Mouse (Mus musculus): Measurements from ENCODE around the gene Ldlrad3.

Ldlrad3 gene

GRCm38 (mm10) chr2:102002974-102003775, 183.0 kb downstream of the Ldlrad3 start:
- no peak for DNase-seq (ENCODE audit: low read depth, low spot score)

DNA sequence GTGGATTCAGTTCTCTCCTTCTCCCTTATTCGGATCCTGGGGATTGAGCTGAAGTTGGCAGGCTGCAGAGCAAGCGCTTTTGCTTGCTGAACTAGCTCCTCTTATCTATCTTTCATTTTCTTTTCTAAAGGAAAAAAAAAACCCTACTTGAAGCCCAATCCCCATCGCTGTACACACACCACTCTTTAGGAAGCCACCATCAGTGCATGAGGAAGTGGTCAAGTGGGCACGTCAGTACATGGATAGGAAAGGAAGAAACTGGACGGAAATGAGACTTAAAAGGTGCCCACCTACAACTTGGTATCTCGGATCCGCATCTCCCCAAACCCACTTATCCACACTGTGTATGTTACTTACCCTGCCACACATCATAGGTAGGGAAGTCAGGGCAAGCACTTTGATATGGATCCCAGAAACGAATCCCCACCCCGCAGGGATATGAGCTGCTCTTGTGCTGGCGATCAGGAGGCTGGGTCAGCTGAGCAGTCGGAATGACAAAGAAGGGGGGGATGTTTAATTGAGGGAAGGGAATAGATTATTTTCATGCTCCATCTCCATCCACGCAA, 183.7 kb downstream of the Ldlrad3 start:
- DNase-seq (ENCODE audit: low read depth, low spot score), result no peak

- DNase-seq (ENCODE audit: low read depth, low spot score), result peak; percentile 68
Measured at GRCm38 (mm10) chr2:102001661-102002060, 184.5 kb downstream of the Ldlrad3 start.

DNA sequence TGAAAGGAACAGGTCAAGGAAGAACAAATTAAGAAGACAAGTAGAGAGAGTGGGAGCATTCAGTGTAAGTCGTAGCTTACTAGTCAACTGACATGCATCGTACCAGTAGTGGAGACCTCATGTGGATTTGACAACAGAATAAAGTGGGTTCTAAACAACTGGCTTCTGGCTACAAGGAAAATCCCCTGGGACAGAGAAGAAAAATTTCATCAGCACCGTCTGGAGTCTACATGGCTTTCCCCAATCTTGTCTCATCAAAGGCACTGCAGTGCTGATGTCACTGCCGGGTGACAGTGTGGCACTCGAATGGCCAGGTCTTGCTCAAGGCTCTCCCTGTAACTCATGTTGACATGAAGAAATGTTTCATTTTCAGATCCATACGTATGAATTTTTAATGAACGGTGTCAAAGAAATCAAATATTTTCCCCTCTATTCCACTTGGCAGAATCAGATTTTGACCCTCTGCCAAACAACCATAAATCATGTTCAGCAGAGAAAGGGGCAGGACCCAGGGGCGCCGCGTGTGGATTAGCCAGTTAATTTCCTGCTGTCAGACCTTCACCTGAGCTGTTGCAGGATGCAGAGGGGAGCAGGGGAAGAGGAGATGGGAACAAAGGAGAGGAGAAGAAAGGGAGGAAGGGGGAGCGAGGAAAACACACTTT, 187.1 kb downstream of the Ldlrad3 start:
- peak; percentile 37 for DNase-seq (ENCODE audit: low read depth, low spot score)

DNA sequence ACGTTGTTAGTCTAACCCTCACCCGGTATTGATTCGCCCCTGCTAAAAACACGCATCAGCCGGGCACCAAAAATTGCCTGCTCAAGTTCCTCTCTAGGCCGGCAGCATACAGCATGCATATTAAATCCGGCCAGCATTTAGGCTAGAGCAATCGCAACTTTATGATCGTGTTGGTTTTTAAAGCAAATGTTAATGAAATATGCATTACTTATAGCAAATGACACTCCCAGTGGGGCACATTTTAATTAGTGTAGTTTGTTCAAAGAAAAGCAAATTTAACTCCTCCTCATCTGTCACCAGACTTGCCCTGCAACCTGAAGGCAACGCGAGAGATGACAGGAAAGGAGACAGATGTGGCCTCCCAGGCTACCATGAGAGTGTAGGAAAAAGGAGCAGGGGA, 189.2 kb downstream of the Ldlrad3 start:
- DNase-seq (ENCODE audit: low read depth, low spot score), result no peak

GRCm38 (mm10) chr2:101992574-101993310, 193.4 kb downstream of the Ldlrad3 start:
- DNase-seq (ENCODE audit: low read depth, low spot score), result peak; percentile 68

- DNase-seq (ENCODE audit: low read depth, low spot score), result no peak
Measured at GRCm38 (mm10) chr2:101991726-101992125, 194.5 kb downstream of the Ldlrad3 start.

DNA sequence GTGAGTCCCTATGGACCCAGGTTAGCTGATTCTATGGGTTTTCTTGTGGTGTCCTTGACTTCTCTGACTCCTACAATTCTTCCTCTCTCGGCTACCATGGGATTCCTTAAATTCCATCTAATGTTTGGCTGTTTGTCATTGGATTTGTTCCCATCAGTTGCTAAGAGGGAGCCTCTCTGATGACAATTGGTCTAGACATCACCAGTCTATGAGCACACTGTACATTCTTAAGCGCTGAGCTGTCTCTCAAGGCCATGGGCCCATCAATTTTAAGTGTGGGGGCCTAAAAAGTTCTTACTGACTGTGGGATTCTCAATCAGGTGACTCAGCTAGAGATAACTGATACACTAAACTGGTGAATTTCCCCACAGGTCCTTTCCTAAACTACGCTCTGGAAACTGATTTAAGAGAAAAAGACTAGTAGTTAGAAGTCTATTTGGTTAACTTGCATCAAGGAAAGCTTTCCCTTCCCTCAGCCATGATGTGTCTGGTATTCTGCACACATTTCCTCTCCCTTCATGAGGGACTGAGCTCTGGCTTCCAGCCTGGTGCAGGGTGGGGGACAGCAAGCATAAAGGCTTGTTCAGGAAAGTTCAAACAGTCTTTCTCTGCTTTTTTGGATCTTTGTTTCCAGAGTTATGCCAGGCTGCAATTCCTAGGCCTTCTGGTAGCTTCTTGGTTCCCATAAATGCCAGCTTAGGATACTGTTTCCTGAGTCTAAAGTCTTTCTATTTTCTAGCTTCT, 199.7 kb downstream of the Ldlrad3 start:
- DNase-seq (ENCODE audit: low read depth, low spot score), result peak; percentile 97

- peak; percentile 93 for DNase-seq (ENCODE audit: low read depth, low spot score)
Measured at GRCm38 (mm10) chr2:101983853-101984543, 202.2 kb downstream of the Ldlrad3 start.

- DNase-seq (ENCODE audit: low read depth, low spot score), result peak; percentile 58
Measured at GRCm38 (mm10) chr2:101983082-101983852, 202.9 kb downstream of the Ldlrad3 start.

- DNase-seq (ENCODE audit: low read depth, low spot score), result peak; percentile 14
Measured at GRCm38 (mm10) chr2:101981964-101982498, 204.2 kb downstream of the Ldlrad3 start.

GRCm38 (mm10) chr2:101981211-101981610, 205.0 kb downstream of the Ldlrad3 start:
- no peak for DNase-seq (ENCODE audit: low read depth, low spot score)

DNA sequence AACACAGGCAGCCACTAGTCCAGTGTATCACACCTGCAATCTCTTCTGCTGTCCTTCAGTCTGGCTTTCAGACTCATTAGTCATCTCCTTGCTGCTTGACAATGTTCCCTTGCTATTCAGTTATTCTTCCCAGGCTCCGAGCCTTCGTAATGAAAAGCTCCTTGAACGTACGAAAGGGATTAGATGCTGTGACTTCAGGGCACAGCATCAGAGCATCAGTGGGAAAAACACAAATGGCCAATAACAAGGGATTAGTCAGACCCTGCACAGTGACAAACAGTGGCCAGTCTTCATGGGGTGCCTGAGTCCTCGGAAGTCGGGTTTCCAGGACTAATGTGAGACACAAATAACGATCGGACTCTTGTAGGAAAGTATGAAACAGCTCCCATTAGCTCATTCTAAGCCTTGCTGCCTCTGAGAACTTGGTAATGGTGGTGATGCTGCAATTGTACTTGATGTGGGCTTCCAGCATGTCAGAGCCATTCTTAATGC, 205.7 kb downstream of the Ldlrad3 start:
- DNase-seq (ENCODE audit: low read depth, low spot score), result no peak

GRCm38 (mm10) chr2:101978534-101979525, 207.4 kb downstream of the Ldlrad3 start:
- DNase-seq (ENCODE audit: low read depth, low spot score), result no peak

DNA sequence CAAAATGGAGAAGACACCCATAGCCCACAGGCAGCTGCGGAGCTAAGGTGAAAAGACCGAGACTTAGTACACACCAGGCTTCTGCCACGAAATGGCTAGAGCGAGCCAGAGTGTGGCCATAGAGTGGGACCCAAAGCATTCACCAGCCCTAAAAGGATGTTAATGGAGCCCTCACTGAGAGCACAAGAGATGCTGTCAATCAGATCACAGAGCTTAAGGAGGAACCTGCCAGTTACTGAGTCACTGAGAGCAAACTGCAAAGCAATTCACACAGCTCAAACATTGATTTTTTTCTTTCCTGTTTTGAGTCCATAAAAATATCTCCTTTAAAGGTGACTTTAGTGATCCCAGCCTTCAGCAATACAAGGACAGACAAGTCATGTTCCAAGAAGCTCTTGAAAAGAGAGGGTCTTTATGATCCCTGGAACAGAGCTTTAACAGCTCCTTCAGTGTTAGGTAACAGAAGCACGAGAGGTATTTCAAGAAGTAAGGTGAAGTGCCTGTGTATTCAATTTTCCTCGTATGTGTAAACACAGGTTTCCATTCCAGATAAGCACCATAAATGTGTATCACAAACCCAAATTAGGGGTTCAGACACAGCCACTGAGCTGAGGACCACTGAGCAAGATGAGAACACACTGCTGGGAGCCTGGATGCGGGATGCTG, 209.7 kb downstream of the Ldlrad3 start:
- DNase-seq (ENCODE audit: low read depth, low spot score), result no peak

DNA sequence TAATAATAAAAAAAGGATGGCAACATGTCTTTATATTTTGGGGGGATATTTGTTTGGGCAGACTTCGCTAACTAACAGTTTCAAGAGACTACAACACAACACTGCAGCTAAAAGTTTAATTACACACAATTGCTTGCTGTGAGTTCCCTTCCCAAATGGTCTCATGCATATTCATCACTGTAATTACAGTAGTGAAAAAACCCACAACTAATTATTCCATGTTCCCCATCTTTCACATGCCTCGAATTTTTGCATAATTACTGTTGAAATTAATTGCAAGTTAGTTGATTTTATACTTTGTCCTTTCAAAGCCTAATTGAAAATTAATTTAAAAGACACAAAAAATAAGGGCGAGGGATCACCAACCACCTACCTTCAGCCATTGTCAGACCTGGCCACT, 212.4 kb downstream of the Ldlrad3 start:
- DNase-seq (ENCODE audit: low read depth, low spot score), result no peak

DNA sequence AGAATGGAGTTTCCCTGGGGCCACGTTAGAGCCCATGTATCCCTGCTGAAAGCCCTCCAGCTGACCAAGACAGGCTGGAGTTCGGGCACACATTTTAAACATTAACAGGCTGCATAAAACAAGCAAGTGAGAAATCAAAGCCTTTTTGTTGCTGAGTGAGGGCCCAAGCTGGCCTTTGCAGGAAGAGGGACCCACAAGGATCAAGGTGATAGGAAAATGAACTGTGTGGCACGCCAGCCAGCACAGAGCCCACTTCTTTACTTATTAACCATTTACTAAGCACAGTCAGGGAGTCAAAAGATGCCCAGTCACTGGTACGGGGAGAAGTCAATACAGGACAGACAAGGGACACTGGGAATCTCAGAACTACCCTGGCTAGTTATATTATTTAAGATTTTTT, 218.6 kb downstream of the Ldlrad3 start:
- DNase-seq (ENCODE audit: low read depth, low spot score), result no peak

- DNase-seq (ENCODE audit: low read depth, low spot score), result no peak
Measured at GRCm38 (mm10) chr2:101967152-101967551, 219.0 kb downstream of the Ldlrad3 start.

Data from 3T3-L1 (cell line).